ENCODE assay signal across 7 mouse cellular contexts in the genomic region with DNA sequence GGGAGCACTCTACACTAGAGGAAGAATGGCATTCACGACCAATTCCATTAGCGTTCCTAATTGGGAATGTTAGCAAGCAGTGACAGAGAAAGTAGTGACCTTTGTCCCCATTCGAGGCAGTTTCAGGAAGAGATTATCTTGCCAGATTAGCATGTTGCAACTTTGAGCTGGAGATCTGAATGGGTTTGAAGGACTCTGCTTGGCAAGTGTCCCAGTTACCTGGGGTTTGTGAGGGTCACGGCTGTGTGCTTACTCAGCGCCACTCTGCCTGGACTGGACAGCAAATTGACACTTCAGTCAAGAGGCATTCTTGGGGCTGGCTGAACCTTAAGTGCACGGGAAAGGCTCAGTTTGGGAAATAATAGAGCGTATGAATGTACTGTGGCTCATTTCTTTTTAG. TPM values are rescaled to one million over a fixed set of nuclear protein-coding genes. Genes with fewer than 3 reads are reported as not detected.
A peak's percentile ranks its signal among the peaks of the same experiment; 100 is the strongest.
DNase-seq lines count a peak whose midpoint lies in the region; ATAC-seq and TF ChIP-seq lines count a peak whose summit lies in the region.

No protein-coding gene starts in this region.

- H3K79me2 ChIP-seq in liver, adult 2 months (ENCODE audit: control insufficient read depth, insufficient read depth, low read length) = peaks cover 5% of the 10 kb centered on the region; the same call in 1 of the 2 replicates

- no peak for TF ChIP-seq CTCF in liver, adult 2 months (IDR thresholded peaks at IDR 0.05; ENCODE audit: low read depth, low read length)
- TF ChIP-seq CTCF in brain, embryonic 14.5 days (IDR thresholded peaks at IDR 0.05; ENCODE audit: borderline replicate concordance, extremely low read depth, insufficient read depth, insufficient read length) = no peak
- TF ChIP-seq CTCF in intestine, postnatal 0 days (IDR thresholded peaks at IDR 0.05; ENCODE audit: low read depth) = no peak

- H3K9ac ChIP-seq in liver, adult 2 months (ENCODE audit: low read depth, low read length) = no peak overlapping the region
- no peak overlapping the region for H3K9ac ChIP-seq in liver, embryonic 11.5 days (ENCODE audit: low read depth, low read length)
- no peak overlapping the region for H3K9ac ChIP-seq in intestine, postnatal 0 days (ENCODE audit: low read depth, low read length)

- H3K27me3 ChIP-seq in liver, adult 2 months (ENCODE audit: control insufficient read depth, insufficient read depth, low read length) = no peaks in the 10 kb centered on the region
- H3K27me3 ChIP-seq in liver, embryonic 11.5 days (replicated peaks; ENCODE audit: control insufficient read depth, insufficient read depth, low read length) = no peaks in the 10 kb centered on the region
- peaks cover 5% of the 10 kb centered on the region for H3K27me3 ChIP-seq in intestine, postnatal 0 days (replicated peaks; ENCODE audit: control insufficient read depth, insufficient read depth, low read length)

- H3K36me3 ChIP-seq in liver, adult 2 months (ENCODE audit: control insufficient read depth, insufficient read depth, low read length) = no peaks in the 10 kb centered on the region
- no peaks in the 10 kb centered on the region for H3K36me3 ChIP-seq in liver, embryonic 11.5 days (ENCODE audit: control insufficient read depth, insufficient read depth, low read length)
- no peaks in the 10 kb centered on the region for H3K36me3 ChIP-seq in intestine, postnatal 0 days (ENCODE audit: control insufficient read depth, insufficient read depth)

- H3K27ac ChIP-seq in liver, adult 2 months (replicated peaks; ENCODE audit: insufficient read depth, low read depth, low read length) = peak overlapping the region; percentile 93; the same call in 1 of the 2 replicates
- H3K27ac ChIP-seq in liver, embryonic 11.5 days (ENCODE audit: low read depth, low read length) = no peak overlapping the region
- H3K27ac ChIP-seq in intestine, postnatal 0 days (ENCODE audit: low read depth, low read length) = no peak overlapping the region

- no peak overlapping the region for H3K4me2 ChIP-seq in liver, embryonic 11.5 days
- H3K4me2 ChIP-seq in intestine, postnatal 0 days (replicated peaks; ENCODE audit: low read depth) = no peak overlapping the region

- ATAC-seq in liver, embryonic 11.5 days (replicated peaks; ENCODE audit: low FRiP score) = no peak
- peak; percentile 54 for ATAC-seq in intestine, postnatal 0 days

- TF ChIP-seq POLR2A in liver, adult 2 months (IDR thresholded peaks at IDR 0.05; ENCODE audit: extremely low read depth, insufficient read depth, low read length) = no peak
- no peak for TF ChIP-seq POLR2A in brain, embryonic 14.5 days (IDR thresholded peaks at IDR 0.05; ENCODE audit: borderline replicate concordance, extremely low read depth, insufficient read depth, insufficient read length, poor library complexity, severe bottlenecking)

- H3K4me3 ChIP-seq in liver, adult 2 months (ENCODE audit: insufficient read depth, low read depth, low read length) = no peak overlapping the region
- H3K4me3 ChIP-seq in liver, embryonic 11.5 days (ENCODE audit: low read depth, low read length) = no peak overlapping the region
- H3K4me3 ChIP-seq in intestine, postnatal 0 days (ENCODE audit: low read depth, low read length) = no peak overlapping the region

- peaks cover 36% of the 10 kb centered on the region for H3K4me1 ChIP-seq in liver, adult 2 months (ENCODE audit: control insufficient read depth, insufficient read depth, low read length)
- peaks cover 52% of the 10 kb centered on the region for H3K4me1 ChIP-seq in liver, embryonic 11.5 days (replicated peaks; ENCODE audit: control insufficient read depth, insufficient read depth, low read length)
- H3K4me1 ChIP-seq in intestine, postnatal 0 days (replicated peaks; ENCODE audit: control insufficient read depth, insufficient read depth, low read length) = no peaks in the 10 kb centered on the region; the same call in 1 of the 2 replicates

- no peaks in the 10 kb centered on the region for H3K9me3 ChIP-seq in liver, embryonic 11.5 days (ENCODE audit: control insufficient read depth, low read length)
- H3K9me3 ChIP-seq in intestine, postnatal 0 days (ENCODE audit: control insufficient read depth) = no peaks in the 10 kb centered on the region

- 4% methylated on average over 7 of the region's 7 CpGs for WGBS in liver, adult 2 months
- 32% methylated on average over 7 of the region's 7 CpGs for WGBS in liver, embryonic 11.5 days
- whole genome bisulfite sequencing in intestine, postnatal 0 days = 24% methylated on average over 7 of the region's 7 CpGs

- peak; percentile 100 for DNase-seq in liver, adult 2 months (ENCODE audit: extremely low read depth, low read depth, low spot score)
- no peak for DNase-seq in liver, embryonic 11.5 days (ENCODE audit: low spot score)
- peak; percentile 74 for DNase-seq in brain, embryonic 14.5 days (ENCODE audit: low read depth)
- peak; percentile 90 for DNase-seq in lung, postnatal 25 days (ENCODE audit: low spot score)
- DNase-seq in spleen, postnatal 10 days (ENCODE audit: low spot score in 2 of 2) = no peak
- no peak for DNase-seq in right cerebral cortex, postnatal 4 days

RNA-seq across cellular contexts. Expression of a gene that starts 8.2 kb away (rescaled TPM):
- 5.9 and 6.0 TPM in 2 replicates for total RNA-seq in liver, adult 2 months (2014; rRNA removed)
- 2.1 and 5.3 TPM in 2 replicates for polyA plus RNA-seq in liver, adult 2 months (2012; rRNA removed)
- polyA plus RNA-seq in liver, embryonic 11.5 days (2014; fragmentation: Nextera tagmentation; extraction: Ambion mirVana) = 3.7 and 4.8 TPM in 2 replicates
- polyA plus RNA-seq in brain, embryonic 14.5 days (2012; rRNA removed) = 23.6 and 31.4 TPM in 2 replicates
- 1.1 and 1.4 TPM in 2 replicates for polyA plus RNA-seq in intestine, postnatal 0 days (2015; fragmentation: Nextera tagmentation; extraction: Ambion mirVana)

Comparison
In these comparisons a context has a peak if more than half of its experiments do, and no peak if none do; other contexts are left out.
1. DNase-seq: peak in liver, adult 2 months (single experiment), brain, embryonic 14.5 days (single experiment) and lung, postnatal 25 days (single experiment); none in liver, embryonic 11.5 days (single experiment), spleen, postnatal 10 days (0 of 2) and right cerebral cortex, postnatal 4 days (single experiment).